Mouse (Mus musculus): ENCODE results near the gene Pitpnm1. TPM values are rescaled to one million over a fixed set of nuclear protein-coding genes. Genes with fewer than 3 reads are reported as not detected.

Gene Pitpnm1
- total and polyA plus RNA-seq, 3 experiments = 15.9 to 43.8 (median 34.7) TPM

GRCm38 (mm10) chr19:4086156-4086555 lies 13.6 kb upstream of the Pitpnm1 start:
- Histone ChIP-seq H3K36me3 (replicated peaks in 1 of 2; ENCODE audit: control insufficient read depth in 1 of 2, insufficient read depth in 1 of 2, low read length in 1 of 2) (no peaks in the 10 kb centered on the region), H3K4me2 (ENCODE audit: insufficient read depth, low read depth, poor library complexity, severe bottlenecking) (no peak overlapping the region), H3K4me3 (replicated peaks in 1 of 3; ENCODE audit: low read depth in 2 of 3, low read length in 2 of 3, poor library complexity in 1 of 3) (no peak overlapping the region), H3K4me1 (ENCODE audit: control insufficient read depth in 1 of 2, insufficient read depth in 2 of 2) (no peaks in the 10 kb centered on the region), H3K27ac (ENCODE audit: insufficient read depth, low read depth) (no peak overlapping the region), H3K27me3 (replicated peaks) (peaks cover 65% of the 10 kb centered on the region), H3K79me2 (replicated peaks; ENCODE audit: control insufficient read depth, extremely low read depth, insufficient read depth, poor library complexity, severe bottlenecking) (no peaks in the 10 kb centered on the region), H3K9me3 (replicated peaks; ENCODE audit: low read length) (no peaks in the 10 kb centered on the region), H3K9ac (ENCODE audit: insufficient read depth, low read depth) (no peak overlapping the region)
- DNase-seq (ENCODE audit: extremely low read depth) = no peak
- dilution Hi-C loops (cut with MboI; ENCODE audit: extremely low pct_ligation_motif_present, extremely low pct_unique_long_range_greater_than_20kb, low sequenced_read_pairs) (no loop called here), in situ Hi-C loops (cut with MboI; ENCODE audit: low pct_ligation_motif_present, low pct_unique_long_range_greater_than_20kb, low sequenced_read_pairs) (loop anchor here (5.0 kb wide), 2 partner anchors 34 to 69 kb away; no protein-coding TSS in a partner anchor)
- no peak for TF ChIP-seq HCFC1 (IDR thresholded peaks at IDR 0.05; ENCODE audit: low read depth, low read length)
- TF ChIP-seq USF1 (IDR thresholded peaks at IDR 0.05; ENCODE audit: low read depth, low read length) = no peak

DNA sequence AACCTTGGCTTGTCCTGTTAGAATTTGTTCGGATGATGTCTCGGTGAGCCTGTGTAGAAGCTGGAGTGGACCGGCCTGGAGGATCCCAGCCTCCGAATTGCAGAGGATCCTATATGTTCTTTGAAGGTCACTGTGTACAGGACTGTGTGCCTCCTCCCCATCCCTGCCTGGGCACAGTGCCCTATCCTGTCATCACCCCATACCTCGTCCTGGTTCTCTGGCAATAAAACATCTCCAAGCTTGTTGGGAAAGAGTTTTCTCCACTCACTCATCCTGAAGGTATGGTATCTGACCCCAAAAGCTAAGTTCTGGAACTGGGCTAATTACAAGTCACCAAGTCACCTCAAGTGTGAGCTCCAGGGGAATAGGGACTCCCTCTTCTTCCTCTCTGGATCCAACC lies 12.7 kb upstream of the Pitpnm1 start:
- Histone ChIP-seq H3K27me3 (replicated peaks) (peaks cover 56% of the 10 kb centered on the region), H3K4me1 (ENCODE audit: control insufficient read depth in 1 of 2, insufficient read depth in 2 of 2) (no peaks in the 10 kb centered on the region), H3K4me2 (ENCODE audit: insufficient read depth, low read depth, poor library complexity, severe bottlenecking) (no peak overlapping the region), H3K27ac (ENCODE audit: insufficient read depth, low read depth) (no peak overlapping the region), H3K9me3 (replicated peaks; ENCODE audit: low read length) (no peaks in the 10 kb centered on the region), H3K36me3 (replicated peaks in 1 of 2; ENCODE audit: control insufficient read depth in 1 of 2, insufficient read depth in 1 of 2, low read length in 1 of 2) (no peaks in the 10 kb centered on the region), H3K4me3 (replicated peaks in 1 of 3; ENCODE audit: low read depth in 2 of 3, low read length in 2 of 3, poor library complexity in 1 of 3) (no peak overlapping the region), H3K79me2 (replicated peaks; ENCODE audit: control insufficient read depth, extremely low read depth, insufficient read depth, poor library complexity, severe bottlenecking) (no peaks in the 10 kb centered on the region), H3K9ac (ENCODE audit: insufficient read depth, low read depth) (no peak overlapping the region)
- no peak for DNase-seq (ENCODE audit: extremely low read depth)
- dilution Hi-C loops (cut with MboI; ENCODE audit: extremely low pct_ligation_motif_present, extremely low pct_unique_long_range_greater_than_20kb, low sequenced_read_pairs) = no loop called here
- TF ChIP-seq GABPA (IDR thresholded peaks at IDR 0.05; ENCODE audit: insufficient replicate concordance, low read depth, low read length) = no peak
- no peak for TF ChIP-seq SMC3 (IDR thresholded peaks at IDR 0.05; ENCODE audit: low read depth, low read length)
- TF ChIP-seq EP300 (IDR thresholded peaks at IDR 0.05; ENCODE audit: low read length) = no peak
- no peak for TF ChIP-seq RAD21 (IDR thresholded peaks at IDR 0.05; ENCODE audit: low read depth, low read length)
- TF ChIP-seq USF1 (IDR thresholded peaks at IDR 0.05; ENCODE audit: low read depth, low read length) = no peak
- TF ChIP-seq USF2 (conservative IDR thresholded peaks at IDR 0.05; ENCODE audit: low read depth, low read length) = no peak
- no peak for TF ChIP-seq MAFK (IDR thresholded peaks at IDR 0.05; ENCODE audit: insufficient replicate concordance, low read length)
- no peak for TF ChIP-seq KAT2A (IDR thresholded peaks at IDR 0.05; ENCODE audit: insufficient replicate concordance, low read length)
- TF ChIP-seq CHD2 (IDR thresholded peaks at IDR 0.05; ENCODE audit: low read length) = no peak
- no peak for TF ChIP-seq ZMIZ1 (IDR thresholded peaks at IDR 0.05; ENCODE audit: low read depth, low read length)
- TF ChIP-seq PAX5 (IDR thresholded peaks at IDR 0.05; ENCODE audit: low read length) = no peak
- in situ Hi-C loops (cut with MboI; ENCODE audit: low pct_ligation_motif_present, low pct_unique_long_range_greater_than_20kb, low sequenced_read_pairs) = loop anchor here (5.0 kb wide), 2 partner anchors 35 to 70 kb away; no protein-coding TSS in a partner anchor

- Histone ChIP-seq H3K27me3 (replicated peaks) (peaks cover 48% of the 10 kb centered on the region), H3K79me2 (replicated peaks; ENCODE audit: control insufficient read depth, extremely low read depth, insufficient read depth, poor library complexity, severe bottlenecking) (no peaks in the 10 kb centered on the region), H3K27ac (ENCODE audit: insufficient read depth, low read depth) (no peak overlapping the region), H3K9ac (ENCODE audit: insufficient read depth, low read depth) (no peak overlapping the region), H3K4me2 (ENCODE audit: insufficient read depth, low read depth, poor library complexity, severe bottlenecking) (no peak overlapping the region), H3K4me3 (replicated peaks in 1 of 3; ENCODE audit: low read depth in 2 of 3, low read length in 2 of 3, poor library complexity in 1 of 3) (no peak overlapping the region), H3K9me3 (replicated peaks; ENCODE audit: low read length) (no peaks in the 10 kb centered on the region), H3K36me3 (replicated peaks in 1 of 2; ENCODE audit: control insufficient read depth in 1 of 2, insufficient read depth in 1 of 2, low read length in 1 of 2) (no peaks in the 10 kb centered on the region), H3K4me1 (ENCODE audit: control insufficient read depth in 1 of 2, insufficient read depth in 2 of 2) (no peaks in the 10 kb centered on the region)
- in situ Hi-C loops (cut with MboI; ENCODE audit: low pct_ligation_motif_present, low pct_unique_long_range_greater_than_20kb, low sequenced_read_pairs) (loop anchor here (5.0 kb wide), 2 partner anchors 36 to 71 kb away; no protein-coding TSS in a partner anchor), dilution Hi-C loops (cut with MboI; ENCODE audit: extremely low pct_ligation_motif_present, extremely low pct_unique_long_range_greater_than_20kb, low sequenced_read_pairs) (no loop called here)
- TF ChIP-seq TCF12 (IDR thresholded peaks at IDR 0.05; ENCODE audit: low read depth, low read length) (no peak), MAX (IDR thresholded peaks at IDR 0.05; ENCODE audit: low read length) (no peak), NELFE (IDR thresholded peaks at IDR 0.05; ENCODE audit: low read depth, low read length) (no peak), NRF1 (IDR thresholded peaks at IDR 0.05; ENCODE audit: low read depth, low read length) (no peak)
- DNase-seq (ENCODE audit: extremely low read depth) = no peak
Observed at GRCm38 (mm10) chr19:4088146-4088545, 11.7 kb upstream of the Pitpnm1 start.
